In the genomic region with DNA sequence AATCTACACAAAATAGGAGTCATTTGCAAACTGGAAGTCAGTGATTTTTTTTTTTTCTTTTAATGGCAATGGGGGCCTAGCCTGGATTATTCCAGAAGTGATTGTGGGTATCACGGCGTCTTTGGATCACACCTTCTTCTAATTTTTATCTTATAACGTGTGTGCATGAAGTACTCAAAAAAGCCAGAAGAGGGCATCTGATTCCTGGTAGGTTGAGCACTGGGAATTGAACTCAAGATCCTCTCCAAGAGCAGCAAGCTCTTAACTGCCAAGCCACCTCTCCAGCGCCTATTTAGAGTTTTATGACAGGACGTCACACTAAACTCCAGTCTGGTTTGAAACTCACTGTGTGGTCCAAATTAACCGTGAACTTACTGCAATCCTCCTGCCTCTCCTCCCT, we compare ENCODE assay signal across 15 mouse cellular contexts. TPM values are rescaled to one million over a fixed set of nuclear protein-coding genes. Genes with fewer than 3 reads are reported as not detected.
DNase-seq lines count a peak whose midpoint lies in the region; ATAC-seq and TF ChIP-seq lines count a peak whose summit lies in the region.
"Had no signal": no experiment of that assay in that cellular context is flagged by ENCODE, and none has a peak within 500 bp of the region (broad histone marks: within the 10 kb centered on the region; RNA-seq: fewer than 3 reads in every experiment).

No protein-coding gene starts in this region.

- H3K36me3 ChIP-seq in hindbrain, embryonic 11.5 days (ENCODE audit: control insufficient read depth, insufficient read depth, low read length), result no peaks in the 10 kb centered on the region

- no peaks in the 10 kb centered on the region for H3K27me3 ChIP-seq in hindbrain, embryonic 11.5 days (ENCODE audit: control insufficient read depth, insufficient read depth, low read length)
- H3K27me3 ChIP-seq: heart, embryonic 12.5 days; hindbrain, embryonic 13.5 days; megakaryocyte, embryonic 14.5 days had no signal

- H3K9me3 ChIP-seq in hindbrain, embryonic 11.5 days (ENCODE audit: control insufficient read depth, low read length), result no peaks in the 10 kb centered on the region
- H3K9me3 ChIP-seq: hindbrain, embryonic 13.5 days had no signal

- WGBS in hindbrain, embryonic 11.5 days, result 76% methylated on average over 6 of the region's 6 CpGs

- no peak overlapping the region for H3K4me2 ChIP-seq in hindbrain, embryonic 11.5 days (replicated peaks; ENCODE audit: low read depth, low read length)
- H3K4me2 ChIP-seq: heart, embryonic 12.5 days; hindbrain, embryonic 13.5 days had no signal

- H3K27ac ChIP-seq in left cerebral cortex, adult 2 months, result no peak overlapping the region
- H3K27ac ChIP-seq in hindbrain, embryonic 11.5 days (ENCODE audit: low read depth, low read length), result no peak overlapping the region
- H3K27ac ChIP-seq: hindbrain, embryonic 13.5 days; liver, embryonic 14.5 days had no signal

- no peak overlapping the region for H3K4me3 ChIP-seq in left cerebral cortex, adult 2 months
- no peak overlapping the region for H3K4me3 ChIP-seq in hindbrain, embryonic 11.5 days (ENCODE audit: low read depth, low read length)
- H3K4me3 ChIP-seq: heart, embryonic 12.5 days; hindbrain, embryonic 13.5 days; megakaryocyte, embryonic 14.5 days had no signal

- no peaks in the 10 kb centered on the region for H3K4me1 ChIP-seq in hindbrain, embryonic 11.5 days (replicated peaks; ENCODE audit: control insufficient read depth, insufficient read depth, low read length)
- H3K4me1 ChIP-seq: heart, embryonic 12.5 days; hindbrain, embryonic 13.5 days had no signal

- DNase-seq in CD4-positive, CD25-positive, alpha-beta regulatory T cell, adult 2 months (ENCODE audit: low read depth, low spot score), result peak; percentile 12
- no peak for DNase-seq in left cerebral cortex, adult 2 months (ENCODE audit: extremely low spot score in 1 of 2, low spot score in 2 of 2)
- DNase-seq in left cerebral cortex, adult 18-20 months (ENCODE audit: low spot score in 2 of 2), result no peak
- peak; percentile 54 for DNase-seq in R1 (ENCODE audit: low read depth, low spot score)
- no peak for DNase-seq in right cerebral cortex, postnatal 36 days (ENCODE audit: low spot score in 2 of 2)
- no peak for DNase-seq in hindbrain, embryonic 11.5 days (ENCODE audit: low spot score)
- DNase-seq: kidney, postnatal 10 days; thymus, postnatal 14 days had no signal

- ATAC-seq in CD4-positive, CD25-positive, alpha-beta regulatory T cell, adult 4 months, result no peak
- 0 out of 2 replicates have a peak, but pooled peaks have one; percentile 34 for ATAC-seq in megakaryocyte-erythroid progenitor cell, adult 5-6 weeks (replicated peaks; ENCODE audit: low FRiP score, low TSS enrichment, poor library complexity, severe bottlenecking)
- ATAC-seq in hindbrain, embryonic 11.5 days (ENCODE audit: low FRiP score), result no peak

- H3K9ac ChIP-seq in hindbrain, embryonic 11.5 days (ENCODE audit: low read depth, low read length), result no peak overlapping the region
- H3K9ac ChIP-seq: heart, embryonic 12.5 days; hindbrain, embryonic 13.5 days; liver, embryonic 14.5 days had no signal

- intact Hi-C loops in left cerebral cortex, adult 2 months (cut with DNase I), result loop anchor here (10.0 kb wide), 1 partner anchor 233 kb away; no protein-coding TSS in a partner anchor

- TF ChIP-seq CTCF in left cerebral cortex, adult 2 months (IDR thresholded peaks at IDR 0.05), result peak; percentile 35

RNA-seq across cellular contexts. Expression of a gene that starts 44.2 kb away (rescaled TPM):
- not detected for polyA plus RNA-seq in CD4-positive, CD25-positive, alpha-beta regulatory T cell, adult 4 months (2017; shearing (Covaris generic))
- total RNA-seq in left cerebral cortex, adult 2 months (2021), result 10 to 100 TPM; 21.6 to 27.1 TPM
- 10 to 100 TPM; 24.7 to 25.6 TPM for total RNA-seq in left cerebral cortex, adult 18-20 months (2021)
- not detected in 2 replicates for total RNA-seq in megakaryocyte-erythroid progenitor cell, adult 5-6 weeks (2014; fragmentation: Nextera tagmentation)
- not detected in 2 replicates for total RNA-seq in megakaryocyte-erythroid progenitor cell, adult 5-6 weeks (2017)
- 0.61 and 0.88 TPM in 2 replicates for polyA plus RNA-seq in hindbrain, embryonic 11.5 days (2014; fragmentation: Nextera tagmentation; extraction: Ambion mirVana)
- total RNA-seq: gastrocnemius, adult 18-20 months had no signal
- polyA plus RNA-seq: heart, embryonic 12.5 days had no signal

RNA-seq across cellular contexts. Expression of a gene that starts 44.8 kb away (rescaled TPM):
- polyA plus RNA-seq in CD4-positive, CD25-positive, alpha-beta regulatory T cell, adult 4 months (2017; shearing (Covaris generic)), result 1 to 10 TPM; 3.3 to 3.9 TPM
- total RNA-seq in left cerebral cortex, adult 2 months (2021), result 10 to 100 TPM; 23.6 to 27.8 TPM
- 10 to 100 TPM; 24.4 to 26.8 TPM for total RNA-seq in left cerebral cortex, adult 18-20 months (2021)
- 18.2 and 26.6 TPM in 2 replicates for total RNA-seq in megakaryocyte-erythroid progenitor cell, adult 5-6 weeks (2014; fragmentation: Nextera tagmentation)
- total RNA-seq in megakaryocyte-erythroid progenitor cell, adult 5-6 weeks (2017), result 12.9 and 13.1 TPM in 2 replicates
- 22.2 and 22.9 TPM in 2 replicates for polyA plus RNA-seq in hindbrain, embryonic 11.5 days (2014; fragmentation: Nextera tagmentation; extraction: Ambion mirVana)

Comparison
In these comparisons a context has a peak if more than half of its experiments do, and no peak if none do; other contexts are left out.
1. DNase-seq: peak in CD4-positive, CD25-positive, alpha-beta regulatory T cell, adult 2 months (single experiment) and R1 (single experiment); none in left cerebral cortex, adult 2 months (0 of 2), left cerebral cortex, adult 18-20 months (0 of 2), right cerebral cortex, postnatal 36 days (0 of 2) and hindbrain, embryonic 11.5 days (single experiment).
2. RNA of a gene that starts 44.2 kb away (total RNA-seq): 21.6 to 27.1 TPM in left cerebral cortex, adult 2 months and 24.7 to 25.6 TPM in left cerebral cortex, adult 18-20 months; not detected in megakaryocyte-erythroid progenitor cell, adult 5-6 weeks; every median in the first group is over 10 times any median in the second.